Mouse (Mus musculus) spleen, adult 18-20 months (tissue): ENCODE measurements at regions not wholly inside any gene's neighbourhood (a gene's known extent, or its start where the extent isn't known, plus 50 kb on each side); places are given as distances from the start of the nearest gene placed in this dataset.
"Not testable (repeated sequence)": the region's sequence is repeated elsewhere in the genome, so short reads cannot be mapped to it uniquely, and the experiment has no call there.

Source experiments
- DNase-seq, 2 experiments: peaks; one replicate each; pipeline ENCODE4 v3.0.0; 2022; ENCODE audit warnings: mixed read lengths in 2 of 2

DNA sequence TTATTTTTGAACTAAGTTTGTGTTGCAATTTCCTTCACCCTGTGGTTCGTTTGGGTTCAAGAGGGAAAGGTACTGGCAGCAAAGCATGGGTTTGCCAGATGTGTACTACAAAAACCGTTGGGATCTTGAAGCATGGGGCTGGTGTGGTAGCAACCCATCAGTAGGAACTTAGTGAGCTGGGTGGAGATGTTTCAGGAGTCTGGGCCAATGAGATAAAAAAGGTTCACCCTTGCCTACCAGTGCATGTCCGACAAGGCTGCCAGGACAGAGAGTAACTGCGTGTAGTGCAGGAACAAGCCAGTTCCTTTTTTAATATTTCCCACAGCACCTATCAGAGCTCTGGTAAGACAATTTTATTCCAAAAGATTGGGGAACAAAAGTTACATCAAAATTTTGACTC is 343.3 kb downstream of the Hdgfl1 start:
- DNase-seq: no peak

GRCm38 (mm10) chr13:26424513-26424912 is 345.5 kb downstream of the Hdgfl1 start:
- DNase-seq: no peak

DNA sequence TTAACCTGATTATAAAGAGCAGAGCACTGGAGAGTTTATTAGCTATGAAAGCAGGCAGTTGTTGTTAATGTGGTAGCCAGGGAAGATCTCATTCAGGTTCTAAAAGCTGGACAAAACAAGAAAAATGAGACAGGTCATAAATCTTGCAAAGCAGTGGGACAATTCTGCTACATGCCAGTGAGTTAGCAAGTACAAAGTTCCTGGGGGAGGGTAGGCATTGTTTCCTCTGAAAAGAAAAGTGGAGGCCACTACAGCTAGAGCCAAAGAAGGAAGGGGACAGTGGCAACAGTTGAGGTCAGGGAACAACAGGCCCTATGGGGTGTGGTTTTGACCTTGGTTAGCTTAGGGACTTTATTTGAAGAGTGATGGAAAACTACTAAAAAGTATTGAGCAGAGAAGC is 364.2 kb downstream of the Hdgfl1 start:
- DNase-seq: no peak

DNA sequence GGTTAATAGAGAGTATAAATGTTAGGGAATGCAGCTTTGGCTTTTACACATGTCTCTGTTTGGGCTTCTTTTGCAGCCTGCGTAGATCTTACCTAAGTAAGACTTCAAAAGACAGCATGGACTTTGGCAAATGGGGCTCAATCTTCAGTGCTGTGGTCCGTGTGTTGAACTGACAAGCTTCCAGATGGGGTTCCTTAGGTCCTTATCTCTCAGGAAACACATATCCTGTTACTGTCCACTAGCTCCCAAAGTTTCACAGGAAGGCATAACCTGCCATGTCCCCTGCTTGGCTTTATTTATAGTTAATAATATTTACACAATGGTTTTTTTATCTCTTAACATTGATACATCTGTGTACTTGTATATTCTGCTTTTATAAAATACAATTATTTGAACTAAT is 365.3 kb downstream of the Hdgfl1 start:
- no peak for DNase-seq

DNA sequence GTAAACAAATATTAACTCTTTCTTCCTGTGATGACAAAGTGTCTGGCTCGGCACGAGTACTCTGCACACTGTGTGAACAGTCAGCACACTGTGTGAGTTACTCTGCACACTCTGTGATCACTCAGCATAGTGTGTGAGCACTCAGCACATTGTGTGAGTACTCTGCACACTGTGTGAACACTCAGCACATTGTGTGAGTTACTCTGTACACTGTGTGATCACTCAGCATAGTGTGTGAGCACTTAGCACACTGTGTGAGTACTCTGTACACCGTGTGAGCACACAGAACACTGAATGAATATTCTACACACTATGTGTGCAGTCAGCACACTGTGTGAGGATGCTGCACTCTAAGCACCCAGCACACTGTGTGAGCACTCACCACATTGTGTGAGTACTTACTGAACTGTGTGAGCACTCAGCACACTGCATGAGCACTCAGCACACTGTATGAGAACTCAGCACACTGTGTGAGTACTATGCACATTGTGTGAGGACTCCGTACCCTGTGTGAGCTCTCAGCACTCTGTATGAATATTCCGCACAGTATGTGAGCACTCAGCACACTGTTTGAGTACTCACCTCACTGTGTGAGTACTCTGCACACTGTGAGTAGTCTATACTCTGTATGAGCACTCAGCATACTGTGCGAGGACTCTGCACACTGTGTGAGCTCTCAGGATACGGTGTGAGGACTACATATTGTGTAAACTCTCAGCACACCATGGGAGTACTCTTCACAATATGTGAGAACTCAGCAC is 381.9 kb downstream of the Hdgfl1 start:
- DNase-seq: no peak

DNA sequence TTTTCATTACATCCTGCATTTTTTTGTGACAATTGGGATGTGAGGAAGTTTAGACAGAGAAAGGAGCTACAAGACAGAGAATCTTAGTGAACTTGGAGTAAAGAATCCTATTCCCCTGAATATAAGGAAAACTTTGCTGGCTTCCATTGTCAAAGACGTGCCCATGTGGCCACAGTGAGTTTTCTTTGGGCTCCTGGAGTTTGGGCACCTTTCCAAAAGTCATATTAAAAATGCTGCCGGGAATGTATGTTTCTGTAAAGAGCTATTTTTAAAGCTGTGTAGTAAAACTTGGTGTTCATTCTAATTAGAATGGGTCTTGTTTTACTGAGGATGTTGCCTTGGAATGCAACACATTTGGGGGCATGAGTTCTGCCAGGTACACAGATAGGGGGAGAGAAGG is 387.3 kb downstream of the Hdgfl1 start:
- DNase-seq: no peak

- DNase-seq: no peak
Measured at GRCm38 (mm10) chr13:26382154-26382553, 387.8 kb downstream of the Hdgfl1 start.

- no peak for DNase-seq
Measured at GRCm38 (mm10) chr13:26375546-26375945, 394.4 kb downstream of the Hdgfl1 start.

DNA sequence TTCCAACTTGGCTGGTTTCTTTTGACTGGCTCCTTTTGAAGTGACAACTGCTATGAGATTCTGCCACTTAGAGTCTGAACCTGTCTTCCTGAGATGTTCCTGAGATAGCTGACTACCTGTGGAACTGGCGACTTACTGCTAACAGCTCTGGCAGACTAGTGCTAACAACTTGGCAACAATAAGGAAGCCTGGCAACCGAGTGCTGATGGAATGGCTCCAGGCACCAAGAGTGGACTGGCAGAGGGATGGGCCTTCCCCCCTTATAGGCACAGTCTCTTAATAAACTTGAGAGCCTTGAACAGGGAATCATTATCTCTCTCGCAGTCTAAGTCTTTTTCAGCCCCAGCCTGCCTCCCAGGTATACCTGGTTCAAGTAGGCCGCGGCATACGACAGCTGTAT is 404.1 kb downstream of the Hdgfl1 start:
- not testable (repeated sequence) for DNase-seq

DNA sequence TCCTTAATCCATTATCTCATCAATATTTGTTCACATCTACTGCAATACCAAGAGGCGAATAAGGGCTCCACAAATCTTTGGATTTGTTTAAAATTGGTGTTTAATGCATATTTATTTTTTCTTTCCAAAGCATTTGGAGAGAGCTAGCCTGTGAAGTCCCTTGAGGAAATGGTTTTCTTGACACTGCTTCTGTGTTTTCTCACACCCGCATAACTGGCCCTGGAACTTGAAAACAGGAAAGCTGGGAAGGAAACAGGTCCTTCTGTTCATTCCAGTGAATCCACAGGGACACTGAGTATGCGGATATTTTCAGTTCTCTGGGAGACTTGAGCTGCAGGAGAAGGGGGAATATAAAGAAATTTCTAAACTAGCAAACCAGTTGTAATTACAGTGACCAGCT is 413.6 kb downstream of the Hdgfl1 start:
- DNase-seq: no peak

- no peak for DNase-seq
Measured at GRCm38 (mm10) chr13:26354421-26354820, 415.5 kb downstream of the Hdgfl1 start.

DNA sequence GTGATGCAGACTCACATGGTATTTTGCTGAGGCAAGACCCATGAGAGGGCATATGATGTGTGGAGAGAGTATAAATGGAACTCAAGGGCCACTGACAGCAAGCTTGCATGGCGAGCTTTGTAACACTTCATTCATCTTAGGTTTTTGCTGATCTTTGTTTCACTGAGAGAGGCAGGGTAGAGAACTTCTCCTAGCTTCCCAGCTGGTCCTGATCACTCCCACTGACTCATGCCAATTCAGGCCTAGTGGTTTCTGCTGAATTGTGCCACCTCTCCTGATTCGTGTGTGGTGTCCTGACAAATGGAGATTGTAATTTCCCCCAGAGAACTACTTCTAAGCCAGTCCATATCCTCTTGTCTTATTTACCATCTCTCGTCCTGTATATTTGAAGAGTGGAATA is 419.5 kb downstream of the Hdgfl1 start:
- DNase-seq: no peak

DNA sequence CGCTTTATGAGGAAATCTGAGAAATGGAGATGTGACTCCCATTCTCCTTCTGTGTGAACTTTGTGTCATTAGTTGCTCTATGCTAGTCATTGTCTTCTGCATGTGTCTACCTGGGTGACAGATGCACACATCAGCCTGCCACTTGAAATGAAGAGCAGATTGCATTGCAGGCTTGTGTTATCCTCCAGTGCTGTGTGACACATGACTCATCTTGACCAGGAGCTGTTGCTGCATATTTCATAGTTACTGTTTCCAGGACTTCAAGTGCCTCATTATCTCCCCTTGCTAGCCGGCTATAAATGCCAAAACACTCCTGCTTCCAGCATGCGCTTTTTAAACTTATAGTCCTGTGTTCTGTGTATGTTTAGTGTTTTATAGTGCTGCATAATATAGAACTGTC is 431.2 kb downstream of the Hdgfl1 start:
- no peak for DNase-seq

- DNase-seq: no peak
Measured at GRCm38 (mm10) chr13:26325066-26325465, 444.9 kb downstream of the Hdgfl1 start.

- no peak for DNase-seq
Measured at GRCm38 (mm10) chr13:26324633-26325032, 445.3 kb downstream of the Hdgfl1 start.

DNA sequence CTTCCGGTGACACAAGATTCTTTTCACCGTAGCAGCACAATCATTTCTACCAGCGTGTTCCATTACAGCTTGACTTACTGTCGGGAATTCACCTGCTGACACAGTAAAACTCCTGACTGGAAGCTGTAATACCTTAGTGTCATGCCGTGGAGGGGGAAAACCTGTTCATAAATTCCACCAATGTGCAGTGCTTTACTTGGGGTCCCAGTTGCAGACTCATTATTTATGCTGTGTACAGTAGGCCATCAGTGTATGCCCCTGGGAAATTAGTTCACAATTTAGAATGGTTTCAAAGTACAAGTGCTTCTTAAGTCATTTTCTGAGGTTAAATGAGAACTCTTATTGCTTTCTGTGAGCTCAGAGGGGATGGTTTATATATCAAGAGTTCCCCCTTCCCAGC is 451.4 kb downstream of the Hdgfl1 start:
- DNase-seq: no peak

DNA sequence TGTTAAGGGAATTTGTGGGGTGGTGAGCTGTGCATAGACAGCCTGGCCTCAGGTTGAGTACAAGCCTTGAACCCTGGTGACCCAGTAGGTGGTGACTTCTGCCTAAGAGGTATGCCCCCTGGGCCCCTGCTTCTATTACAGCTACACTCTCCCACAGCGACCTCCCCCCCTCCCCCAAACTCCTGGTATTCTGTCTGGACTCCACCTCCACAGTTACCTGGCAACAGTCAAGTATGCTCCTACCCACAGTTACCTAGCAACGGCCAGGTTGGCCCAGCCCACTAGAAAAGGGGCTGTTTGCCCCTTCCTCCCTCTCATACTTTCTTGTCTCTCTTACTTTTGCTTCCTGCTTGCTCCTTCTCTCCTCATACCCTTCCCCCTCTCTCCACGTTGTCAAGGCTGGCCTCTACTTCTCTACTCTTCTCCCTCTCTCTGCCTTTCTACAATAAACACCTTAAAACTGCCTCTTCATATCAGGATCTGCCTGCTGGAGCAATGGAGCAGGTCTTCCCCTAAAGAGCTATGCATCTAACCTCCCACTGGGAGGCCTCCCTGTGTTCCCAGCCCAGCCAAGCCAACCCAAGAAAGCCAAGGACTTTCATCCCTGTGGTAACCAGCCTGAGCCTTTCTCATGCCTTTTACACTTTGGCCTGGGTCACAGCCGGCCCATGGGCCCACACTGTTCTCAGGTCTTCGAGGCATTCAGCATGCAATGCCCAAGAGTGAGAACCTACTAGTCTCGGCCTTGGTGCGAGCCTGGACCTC is 457.5 kb downstream of the Hdgfl1 start:
- DNase-seq: no peak

DNA sequence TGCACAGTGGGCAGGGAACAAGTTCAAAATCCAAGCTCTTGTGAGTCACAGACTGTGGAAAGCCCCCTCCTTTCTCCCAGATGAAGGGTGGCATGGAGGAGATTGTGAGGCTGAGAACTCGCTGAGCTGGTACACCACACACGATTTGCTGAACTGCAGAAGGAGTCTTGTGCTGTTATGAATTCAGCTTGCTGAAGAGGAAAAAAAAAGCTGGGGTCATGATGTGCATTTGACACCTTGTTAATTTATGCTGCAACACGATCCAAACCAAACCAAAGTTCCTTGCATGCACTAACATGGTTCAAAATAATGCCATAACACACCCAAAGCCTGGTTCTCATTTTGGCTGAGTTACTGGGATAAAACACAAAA is 485.9 kb downstream of the Hdgfl1 start:
- no peak for DNase-seq

GRCm38 (mm10) chr13:26283397-26284072 is 486.4 kb downstream of the Hdgfl1 start:
- DNase-seq: no peak

DNA sequence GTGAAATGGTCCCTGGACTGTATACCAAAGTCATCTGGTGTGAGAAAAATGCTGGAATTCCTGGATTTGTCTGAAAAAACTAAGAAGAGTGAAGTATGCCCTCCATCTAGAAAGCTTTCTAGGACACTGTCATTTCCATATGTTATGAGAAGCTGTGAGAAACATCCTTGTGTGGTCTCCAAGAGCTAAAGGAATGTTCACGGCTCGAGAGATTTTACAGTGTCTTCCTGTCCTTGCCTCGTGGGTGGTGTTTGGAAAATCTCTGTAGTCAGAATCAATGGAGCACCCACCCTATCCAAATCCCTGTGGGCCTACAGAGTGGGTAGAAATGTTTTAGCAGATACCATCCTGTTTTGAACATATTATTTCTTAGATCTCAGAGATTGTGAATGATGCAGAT is 487.7 kb downstream of the Hdgfl1 start:
- no peak for DNase-seq

DNA sequence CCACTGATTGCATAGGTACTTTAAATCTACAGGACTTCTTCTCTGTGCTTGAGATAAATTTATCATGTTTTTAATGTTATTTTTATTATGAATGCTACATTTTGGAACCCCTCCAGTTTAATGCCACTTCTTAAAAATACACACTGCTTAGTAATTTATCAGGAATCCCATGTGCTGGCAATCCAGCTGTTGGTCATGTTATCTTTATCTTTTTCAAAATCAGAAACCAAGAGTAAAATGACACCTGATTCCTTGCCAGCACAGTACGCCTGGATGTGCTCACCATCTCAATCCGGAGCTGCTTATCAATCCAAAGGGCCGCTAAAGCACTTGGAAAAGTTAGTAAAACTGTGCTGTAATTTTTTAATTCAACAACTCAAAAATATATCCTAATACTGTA is 497.1 kb downstream of the Hdgfl1 start:
- no peak for DNase-seq

DNA sequence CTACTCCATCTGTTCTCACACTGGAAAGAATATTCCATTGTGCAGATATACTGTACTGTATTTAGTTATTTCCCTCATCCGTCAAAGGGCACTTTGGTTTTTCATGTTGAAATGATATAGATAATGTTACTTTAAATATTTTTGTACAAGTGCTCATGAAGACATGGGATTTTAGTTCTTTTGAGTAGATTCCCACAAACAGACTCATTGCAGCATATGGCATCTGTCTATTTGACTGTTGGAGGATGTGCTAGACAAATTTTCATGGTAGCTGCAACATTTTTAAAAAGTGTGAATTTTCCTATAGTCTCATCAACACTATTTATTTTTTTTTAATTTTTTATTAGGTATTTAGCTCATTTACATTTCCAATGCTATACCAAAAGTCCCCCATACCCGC is 502.5 kb downstream of the Hdgfl1 start:
- DNase-seq: no peak

GRCm38 (mm10) chr13:26235941-26236340 is 534.0 kb downstream of the Hdgfl1 start:
- no peak for DNase-seq

- no peak for DNase-seq
Measured at GRCm38 (mm10) chr13:26234703-26235102, 535.3 kb downstream of the Hdgfl1 start.
